Mouse (Mus musculus): ENCODE data around the gene Olfr456. TPM values are rescaled to one million over a fixed set of nuclear protein-coding genes. Genes with fewer than 3 reads are reported as not detected.
"Not testable (repeated sequence)": the region's sequence is repeated elsewhere in the genome, so short reads cannot be mapped to it uniquely, and the experiment has no call there.

Olfr456 gene
- polyA plus RNA-seq (2015; fragmentation: Nextera tagmentation; extraction: Ambion mirVana) = not detected in 2 replicates

DNA sequence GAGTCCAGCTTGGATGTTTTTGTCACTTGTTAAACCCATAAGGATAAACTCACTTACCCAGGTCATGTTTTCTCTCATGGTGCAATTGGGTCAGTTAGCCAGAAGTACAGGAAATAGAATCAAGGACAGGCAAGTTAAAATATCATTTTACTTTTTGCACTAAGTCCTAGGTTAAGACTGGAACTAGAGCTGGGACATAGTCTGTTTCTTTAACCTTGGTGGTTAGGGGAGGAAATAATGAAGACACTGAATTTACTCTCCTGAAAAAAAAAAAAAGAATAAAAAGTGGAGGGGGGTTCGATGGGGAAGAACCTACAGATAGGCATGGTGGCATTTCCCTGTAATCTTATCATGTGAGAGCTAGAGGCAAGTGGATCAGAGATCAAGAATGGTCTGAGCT is at the start of gene Olfr456:
Gene Olfr456, minus strand, starts transcription at position 101 of the 400 bp plus-strand sequence.
- no peak within 1 kb of the TSS for H3K4me2 ChIP-seq (replicated peaks; ENCODE audit: low read depth, low read length)
- no peaks in the 10 kb centered on the region for H3K36me3 ChIP-seq (ENCODE audit: insufficient read depth, low read length)
- H3K27ac ChIP-seq (ENCODE audit: low read length) = no peak within 1 kb of the TSS
- H3K9ac ChIP-seq (replicated peaks; ENCODE audit: low read length) = no peak within 1 kb of the TSS
- H3K4me3 ChIP-seq (ENCODE audit: low read length) = no peak within 1 kb of the TSS
- no peaks in the 10 kb centered on the region for H3K9me3 ChIP-seq (ENCODE audit: low read length)
- ATAC-seq (ENCODE audit: low FRiP score, low TSS enrichment) = no peak
- WGBS = 81% methylated on average over 1 of the region's 1 CpGs
- H3K27me3 ChIP-seq (ENCODE audit: insufficient read depth, low read length) = no peaks in the 10 kb centered on the region
- H3K4me1 ChIP-seq (ENCODE audit: insufficient read depth, low read length) = no peaks in the 10 kb centered on the region

- WGBS = 76% methylated on average over 1 of the region's 1 CpGs
- H3K27ac ChIP-seq (ENCODE audit: low read length) = no peak overlapping the region
These were observed 26.4 kb upstream of the Olfr456 start for GRCm38 (mm10) chr6:42513461-42513860.

DNA sequence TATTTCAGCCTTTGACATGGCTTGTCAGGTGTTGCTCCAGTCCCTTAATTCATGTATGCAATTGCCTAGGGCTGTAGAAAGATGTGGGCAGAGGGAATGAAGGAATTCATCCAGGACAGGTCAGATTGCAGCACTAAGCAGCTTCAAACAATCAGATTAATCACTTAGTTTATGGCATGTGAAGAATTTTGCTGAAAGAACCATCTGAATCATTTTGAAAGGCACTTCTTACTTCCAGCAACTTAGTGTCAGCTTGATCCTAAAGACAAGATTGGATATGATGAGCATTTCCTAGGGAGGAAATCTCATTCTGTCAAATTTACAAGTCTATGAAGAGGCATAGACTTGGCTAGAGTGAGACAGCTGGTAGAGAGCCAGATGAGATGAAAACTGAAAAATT is 22.3 kb upstream of the Olfr456 start:
- Histone ChIP-seq H3K4me1 (ENCODE audit: insufficient read depth, low read length) (no peaks in the 10 kb centered on the region), H3K36me3 (ENCODE audit: insufficient read depth, low read length) (no peaks in the 10 kb centered on the region), H3K4me3 (ENCODE audit: low read length) (no peak overlapping the region), H3K9ac (replicated peaks; ENCODE audit: low read length) (no peak overlapping the region), H3K27ac (ENCODE audit: low read length) (no peak overlapping the region), H3K4me2 (replicated peaks; ENCODE audit: low read depth, low read length) (no peak overlapping the region), H3K27me3 (ENCODE audit: insufficient read depth, low read length) (no peaks in the 10 kb centered on the region), H3K9me3 (ENCODE audit: low read length) (no peaks in the 10 kb centered on the region)
- ATAC-seq (ENCODE audit: low FRiP score, low TSS enrichment) = no peak

More at GRCm38 (mm10) chr6:42513461-42513860, 26.4 kb upstream of the Olfr456 start:
- Histone ChIP-seq H3K9me3 (ENCODE audit: low read length) (no peaks in the 10 kb centered on the region), H3K9ac (replicated peaks; ENCODE audit: low read length) (no peak overlapping the region), H3K4me2 (replicated peaks; ENCODE audit: low read depth, low read length) (no peak overlapping the region), H3K27me3 (ENCODE audit: insufficient read depth, low read length) (no peaks in the 10 kb centered on the region), H3K36me3 (ENCODE audit: insufficient read depth, low read length) (no peaks in the 10 kb centered on the region), H3K4me3 (ENCODE audit: low read length) (no peak overlapping the region), H3K4me1 (ENCODE audit: insufficient read depth, low read length) (no peaks in the 10 kb centered on the region)
- ATAC-seq (ENCODE audit: low FRiP score, low TSS enrichment) = no peak

DNA sequence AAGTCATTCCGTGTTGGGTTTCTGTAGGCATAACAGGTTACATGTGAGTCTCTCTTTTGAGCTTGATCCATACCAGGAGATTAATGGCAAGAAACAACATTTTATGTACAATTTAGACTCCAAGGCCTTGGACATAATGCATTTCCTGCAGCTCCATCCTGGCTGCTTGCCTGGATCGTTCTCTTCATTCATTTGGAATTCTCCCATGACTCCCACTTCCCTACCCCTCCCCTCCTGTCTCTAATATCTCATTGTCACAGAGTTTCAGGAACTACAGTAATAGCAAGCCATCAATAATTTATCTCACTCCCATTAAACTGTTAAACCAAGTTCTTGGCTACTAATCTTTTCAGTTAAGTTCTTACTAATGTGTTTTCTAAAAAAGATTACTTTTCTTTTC is 16.5 kb upstream of the Olfr456 start:
- no peaks in the 10 kb centered on the region for H3K27me3 ChIP-seq (ENCODE audit: insufficient read depth, low read length)
- H3K4me2 ChIP-seq (replicated peaks; ENCODE audit: low read depth, low read length) = no peak overlapping the region
- 58% methylated on average over 2 of the region's 2 CpGs for WGBS
- no peaks in the 10 kb centered on the region for H3K36me3 ChIP-seq (ENCODE audit: insufficient read depth, low read length)
- ATAC-seq (ENCODE audit: low FRiP score, low TSS enrichment) = peak; percentile 75; the same call in 1 of the 2 replicates
- no peak overlapping the region for H3K9ac ChIP-seq (replicated peaks; ENCODE audit: low read length)
- H3K27ac ChIP-seq (ENCODE audit: low read length) = no peak overlapping the region
- no peaks in the 10 kb centered on the region for H3K4me1 ChIP-seq (ENCODE audit: insufficient read depth, low read length)
- H3K4me3 ChIP-seq (ENCODE audit: low read length) = no peak overlapping the region
- H3K9me3 ChIP-seq (ENCODE audit: low read length) = no peaks in the 10 kb centered on the region

GRCm38 (mm10) chr6:42489731-42490130 is 2.7 kb upstream of the Olfr456 start:
- Histone ChIP-seq H3K27ac (ENCODE audit: low read length) (no peak overlapping the region), H3K27me3 (ENCODE audit: insufficient read depth, low read length) (no peaks in the 10 kb centered on the region), H3K9me3 (ENCODE audit: low read length) (no peaks in the 10 kb centered on the region), H3K4me2 (replicated peaks; ENCODE audit: low read depth, low read length) (no peak overlapping the region), H3K36me3 (ENCODE audit: insufficient read depth, low read length) (no peaks in the 10 kb centered on the region), H3K4me1 (ENCODE audit: insufficient read depth, low read length) (no peaks in the 10 kb centered on the region), H3K4me3 (ENCODE audit: low read length) (no peak overlapping the region), H3K9ac (replicated peaks; ENCODE audit: low read length) (no peak overlapping the region)
- ATAC-seq (ENCODE audit: low FRiP score, low TSS enrichment) = no peak
- 69% methylated on average over 1 of the region's 1 CpGs for WGBS

DNA sequence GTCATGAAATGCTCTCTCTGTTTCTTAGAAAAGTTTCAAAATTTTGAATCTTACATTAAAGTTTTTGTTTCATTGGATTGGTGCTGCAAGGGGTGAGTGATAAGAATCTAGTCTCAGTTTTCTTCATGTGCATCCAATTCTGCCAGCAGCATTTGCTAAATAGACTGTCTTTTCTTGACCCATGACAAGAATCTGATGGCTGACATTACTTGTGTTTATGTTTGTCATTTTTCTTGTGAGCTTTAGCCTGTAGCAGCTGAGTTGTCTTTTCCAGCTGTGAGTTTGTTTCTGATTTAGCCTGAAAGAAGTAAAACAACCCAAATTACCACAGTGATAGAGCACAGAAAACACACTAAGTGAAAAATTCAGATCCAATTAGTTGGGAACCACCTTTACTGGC is 2.4 kb downstream of the Olfr456 start:
- Histone ChIP-seq H3K27ac (ENCODE audit: low read length) (no peak overlapping the region), H3K4me3 (ENCODE audit: low read length) (no peak overlapping the region), H3K4me2 (replicated peaks; ENCODE audit: low read depth, low read length) (no peak overlapping the region), H3K9me3 (ENCODE audit: low read length) (no peaks in the 10 kb centered on the region), H3K4me1 (ENCODE audit: insufficient read depth, low read length) (no peaks in the 10 kb centered on the region), H3K27me3 (ENCODE audit: insufficient read depth, low read length) (no peaks in the 10 kb centered on the region), H3K9ac (replicated peaks; ENCODE audit: low read length) (no peak overlapping the region), H3K36me3 (ENCODE audit: insufficient read depth, low read length) (no peaks in the 10 kb centered on the region)
- no peak for ATAC-seq (ENCODE audit: low FRiP score, low TSS enrichment)

DNA sequence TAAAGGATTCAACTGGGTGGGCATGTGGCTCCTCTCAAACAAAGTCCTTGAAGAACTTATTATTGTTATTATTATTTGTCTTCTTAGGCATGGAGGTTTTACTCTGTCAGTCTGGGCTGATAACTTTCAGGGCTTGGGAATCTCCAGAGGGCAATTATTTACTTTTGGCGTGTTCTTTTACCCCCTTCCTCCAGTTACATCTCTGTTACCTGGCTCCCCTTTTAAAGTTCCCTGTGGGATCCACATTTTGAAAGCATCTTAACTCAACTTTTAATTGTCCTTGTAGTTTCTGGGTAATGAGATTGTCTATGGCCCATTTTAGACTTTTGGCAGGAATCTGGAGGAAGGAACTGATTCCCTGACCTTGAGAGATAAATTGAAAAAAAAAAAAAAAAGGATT is 10.8 kb downstream of the Olfr456 start, which contains the start of gene Olfr457:
Gene Olfr457, minus strand, starts transcription at position 101 of the 400 bp plus-strand sequence.
- H3K4me3 ChIP-seq (ENCODE audit: low read length) = no peak within 1 kb of the TSS
- no peaks in the 10 kb centered on the region for H3K27me3 ChIP-seq (ENCODE audit: insufficient read depth, low read length)
- no peak within 1 kb of the TSS for H3K27ac ChIP-seq (ENCODE audit: low read length)
- H3K9ac ChIP-seq (replicated peaks; ENCODE audit: low read length) = no peak within 1 kb of the TSS
- no peak within 1 kb of the TSS for H3K4me2 ChIP-seq (replicated peaks; ENCODE audit: low read depth, low read length)
- ATAC-seq (ENCODE audit: low FRiP score, low TSS enrichment) = no peak
- 77% methylated on average over 1 of the region's 1 CpGs for WGBS
- no peaks in the 10 kb centered on the region for H3K4me1 ChIP-seq (ENCODE audit: insufficient read depth, low read length)
- no peaks in the 10 kb centered on the region for H3K9me3 ChIP-seq (ENCODE audit: low read length)
- no peaks in the 10 kb centered on the region for H3K36me3 ChIP-seq (ENCODE audit: insufficient read depth, low read length)

GRCm38 (mm10) chr6:42471298-42471697 is 15.7 kb downstream of the Olfr456 start:
- ATAC-seq (ENCODE audit: low FRiP score, low TSS enrichment) = not testable (repeated sequence)
- 97% methylated on average over 4 of the region's 4 CpGs for WGBS

DNA sequence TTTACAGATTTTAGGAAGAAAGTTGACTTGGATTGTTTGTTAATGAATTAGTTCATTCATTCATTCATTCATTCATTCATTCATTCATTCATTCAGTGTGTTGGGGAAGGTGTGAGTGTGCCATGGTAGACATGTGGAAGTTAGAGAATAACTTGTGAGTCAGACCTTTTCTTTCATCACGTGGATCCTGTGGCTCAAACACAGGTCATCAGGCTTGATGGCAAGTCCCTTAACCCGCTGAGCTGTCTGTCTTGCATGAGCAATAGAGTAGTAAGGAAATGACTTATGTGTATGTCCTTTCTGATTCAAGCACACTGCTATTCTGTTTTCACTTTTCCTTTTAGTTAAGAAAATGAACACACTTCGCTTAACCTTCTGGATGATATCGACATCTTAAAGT is 16.5 kb downstream of the Olfr456 start:
- ATAC-seq (ENCODE audit: low FRiP score, low TSS enrichment) = no peak
- 78% methylated on average over 4 of the region's 4 CpGs for WGBS

More at GRCm38 (mm10) chr6:42471298-42471697, 15.7 kb downstream of the Olfr456 start:
- H3K9ac ChIP-seq (replicated peaks; ENCODE audit: low read length); H3K4me1 ChIP-seq (ENCODE audit: insufficient read depth, low read length); H3K36me3 ChIP-seq (ENCODE audit: insufficient read depth, low read length); H3K9me3 ChIP-seq (ENCODE audit: low read length); H3K27ac ChIP-seq (ENCODE audit: low read length); H3K4me3 ChIP-seq (ENCODE audit: low read length); H3K27me3 ChIP-seq (ENCODE audit: insufficient read depth, low read length); H3K4me2 ChIP-seq (replicated peaks; ENCODE audit: low read depth, low read length): not testable (repeated sequence)

GRCm38 (mm10) chr6:42465096-42465495 is 21.9 kb downstream of the Olfr456 start, which contains the start of gene Olfr458:
Gene Olfr458, minus strand, starts transcription at chr6:42465196.
- H3K36me3 ChIP-seq (ENCODE audit: insufficient read depth, low read length) = no peaks in the 10 kb centered on the region
- no peak within 1 kb of the TSS for H3K4me2 ChIP-seq (replicated peaks; ENCODE audit: low read depth, low read length)
- no peaks in the 10 kb centered on the region for H3K4me1 ChIP-seq (ENCODE audit: insufficient read depth, low read length)
- no peak within 1 kb of the TSS for H3K9ac ChIP-seq (replicated peaks; ENCODE audit: low read length)
- no peaks in the 10 kb centered on the region for H3K9me3 ChIP-seq (ENCODE audit: low read length)
- no peak for ATAC-seq (ENCODE audit: low FRiP score, low TSS enrichment)
- 83% methylated on average over 1 of the region's 1 CpGs for WGBS
- H3K27me3 ChIP-seq (ENCODE audit: insufficient read depth, low read length) = no peaks in the 10 kb centered on the region
- no peak within 1 kb of the TSS for H3K4me3 ChIP-seq (ENCODE audit: low read length)
- no peak within 1 kb of the TSS for H3K27ac ChIP-seq (ENCODE audit: low read length)

More for the DNA sequence above, 16.5 kb downstream of the Olfr456 start:
- H3K36me3 ChIP-seq (ENCODE audit: insufficient read depth, low read length) = no peaks in the 10 kb centered on the region
- no peak overlapping the region for H3K4me3 ChIP-seq (ENCODE audit: low read length)
- H3K27me3 ChIP-seq (ENCODE audit: insufficient read depth, low read length) = no peaks in the 10 kb centered on the region
- H3K4me1 ChIP-seq (ENCODE audit: insufficient read depth, low read length) = no peaks in the 10 kb centered on the region
- H3K27ac ChIP-seq (ENCODE audit: low read length) = no peak overlapping the region
- H3K9ac ChIP-seq (replicated peaks; ENCODE audit: low read length) = no peak overlapping the region
- H3K9me3 ChIP-seq (ENCODE audit: low read length) = no peaks in the 10 kb centered on the region
- H3K4me2 ChIP-seq (replicated peaks; ENCODE audit: low read depth, low read length) = no peak overlapping the region
